Mouse (Mus musculus): ENCODE measurements around the gene Ctdspl2.
"Not testable (repeated sequence)": the region's sequence is repeated elsewhere in the genome, so short reads cannot be mapped to it uniquely, and the experiment has no call there.

Ctdspl2 gene

GRCm38 (mm10) chr2:121955765-121956223, at the start of gene Ctdspl2, which contains the start of gene Mageb3:
Gene Ctdspl2 (plus strand): TSS chr2:121956001.
Gene Mageb3 (minus strand): TSS chr2:121956092.
- peak; percentile 97 to 99 for DNase-seq (ENCODE audit: low spot score in 2 of 2)

GRCm38 (mm10) chr2:121909975-121910374, 45.8 kb upstream of the Ctdspl2 start:
- DNase-seq (ENCODE audit: low spot score in 2 of 2), result no peak

- DNase-seq (ENCODE audit: low spot score in 2 of 2), result no peak
Measured at GRCm38 (mm10) chr2:121916047-121916970, 39.5 kb upstream of the Ctdspl2 start.

- not testable (repeated sequence) for DNase-seq (ENCODE audit: low spot score in 2 of 2)
Measured at GRCm38 (mm10) chr2:121937624-121938023, 18.2 kb upstream of the Ctdspl2 start.

GRCm38 (mm10) chr2:121943364-121943763, 12.4 kb upstream of the Ctdspl2 start:
- no peak for DNase-seq (ENCODE audit: low spot score in 2 of 2)

GRCm38 (mm10) chr2:121954971-121955656, 687 bp upstream of the Ctdspl2 start:
- DNase-seq (ENCODE audit: low spot score in 2 of 2), result peak; percentile 15 to 19

GRCm38 (mm10) chr2:121956224-121957018, 620 bp downstream of the Ctdspl2 start:
- DNase-seq (ENCODE audit: low spot score in 2 of 2), result peak; percentile 89 to 94

GRCm38 (mm10) chr2:121957216-121957792, 1.5 kb downstream of the Ctdspl2 start:
- DNase-seq (ENCODE audit: low spot score in 2 of 2), result no peak

- no peak for DNase-seq (ENCODE audit: low spot score in 2 of 2)
Measured at GRCm38 (mm10) chr2:121995738-121996137, 39.9 kb downstream of the Ctdspl2 start.

- DNase-seq (ENCODE audit: low spot score in 2 of 2), result no peak
Measured at GRCm38 (mm10) chr2:122008832-122009231, 53.0 kb downstream of the Ctdspl2 start.

- DNase-seq (ENCODE audit: low spot score in 2 of 2), result no peak
Measured at GRCm38 (mm10) chr2:122011441-122011840, 55.6 kb downstream of the Ctdspl2 start.

GRCm38 (mm10) chr2:122018705-122019104, 62.9 kb downstream of the Ctdspl2 start:
- no peak for DNase-seq (ENCODE audit: low spot score in 2 of 2)

- DNase-seq (ENCODE audit: low spot score in 2 of 2), result no peak
Measured at GRCm38 (mm10) chr2:122022284-122022683, 66.5 kb downstream of the Ctdspl2 start.

GRCm38 (mm10) chr2:122027091-122027490, 71.3 kb downstream of the Ctdspl2 start:
- peak in 1 of 2 experiments; percentile 19 for DNase-seq (ENCODE audit: low spot score in 2 of 2)

GRCm38 (mm10) chr2:122027862-122028755, 72.3 kb downstream of the Ctdspl2 start, which contains the start of gene Eif3j1:
Gene Eif3j1 (plus strand): TSS chr2:122028546.
- DNase-seq (ENCODE audit: low spot score in 2 of 2), result peak; percentile 84 to 92

- peak in 1 of 2 experiments; percentile 62 for DNase-seq (ENCODE audit: low spot score in 2 of 2)
Measured at GRCm38 (mm10) chr2:122028756-122029700, 73.2 kb downstream of the Ctdspl2 start.

- DNase-seq (ENCODE audit: low spot score in 2 of 2), result no peak
Measured at GRCm38 (mm10) chr2:122031970-122032369, 76.2 kb downstream of the Ctdspl2 start.

GRCm38 (mm10) chr2:122036064-122036463, 80.3 kb downstream of the Ctdspl2 start:
- DNase-seq (ENCODE audit: low spot score in 2 of 2), result no peak

GRCm38 (mm10) chr2:122043926-122044325, 88.1 kb downstream of the Ctdspl2 start:
- DNase-seq (ENCODE audit: low spot score in 2 of 2), result no peak

Measured in spleen, postnatal 10 days (tissue).